Comparison of ENCODE assay signal across 8 mouse cellular contexts in genomic region chr7:16738073-16738696, GRCm38 (mm10). TPM values are rescaled to one million over a fixed set of nuclear protein-coding genes. Genes with fewer than 3 reads are reported as not detected.
DNase-seq lines count a peak whose midpoint lies in the region; ATAC-seq lines count a peak whose summit lies in the region.

TSS of gene Ap2s1 (plus strand) at chr7:16738410.

- peak; percentile 87 to 88 for DNase-seq in adrenal gland, adult 18-20 months (ENCODE audit: low spot score in 2 of 2)
- DNase-seq in embryo, embryonic 11 days = peak; percentile 99
- DNase-seq in gastrocnemius, postnatal 25 days = peak; percentile 95
- DNase-seq in intestine, embryonic 14.5 days (ENCODE audit: low spot score) = peak; percentile 95
- peak; percentile 98 to 99 for DNase-seq in left cerebral cortex, postnatal 14 days (ENCODE audit: low spot score in 2 of 2)
- DNase-seq in mesoderm, embryonic 11.5 days (ENCODE audit: low read depth, low spot score) = peak; percentile 99
- DNase-seq in right cerebral cortex, postnatal 36 days (ENCODE audit: low spot score in 2 of 2) = peak; percentile 99 to 100
- peak; percentile 98 for DNase-seq in yolk sac, embryonic 10.5 days (ENCODE audit: low spot score)

- peak within 1 kb of the TSS; percentile 1; the same call in 1 of the 2 replicates for H3K27ac ChIP-seq in intestine, embryonic 14.5 days (ENCODE audit: low read depth)

- H3K4me3 ChIP-seq in intestine, embryonic 14.5 days (ENCODE audit: low read depth, low read length) = peak within 1 kb of the TSS; percentile 75

- H3K4me1 ChIP-seq in intestine, embryonic 14.5 days (replicated peaks; ENCODE audit: control insufficient read depth, insufficient read depth, low read length) = peaks cover 8% of the 10 kb centered on the region

- H3K36me3 ChIP-seq in intestine, embryonic 14.5 days (ENCODE audit: control insufficient read depth, insufficient read depth, low read length) = peaks cover 7% of the 10 kb centered on the region; the same call in 1 of the 2 replicates

- H3K9ac ChIP-seq in intestine, embryonic 14.5 days (ENCODE audit: low read length) = peak within 1 kb of the TSS; percentile 72

- intact Hi-C loops in left cerebral cortex, postnatal 14 days (cut with DNase I) = loop anchor here (10.0 kb wide), 1 partner anchor 273 kb away; no protein-coding TSS in a partner anchor

- H3K27me3 ChIP-seq in intestine, embryonic 14.5 days (replicated peaks; ENCODE audit: control insufficient read depth, insufficient read depth, low read length) = no peaks in the 10 kb centered on the region

- ATAC-seq in intestine, embryonic 14.5 days (replicated peaks; ENCODE audit: low FRiP score, low TSS enrichment, low read depth) = peak; percentile 97

- H3K4me2 ChIP-seq in intestine, embryonic 14.5 days (ENCODE audit: low read length) = peak within 1 kb of the TSS; percentile 76

- H3K9me3 ChIP-seq in intestine, embryonic 14.5 days (ENCODE audit: control insufficient read depth, low read length) = no peaks in the 10 kb centered on the region

- under 1% methylated on average over 34 of the region's 34 CpGs for WGBS in intestine, embryonic 14.5 days

RNA-seq across cellular contexts. Expression of gene Ap2s1, which starts in this region (rescaled TPM):
- 100 to 1,000 TPM; 120 to 146 TPM for total RNA-seq in adrenal gland, adult 18-20 months (2021)
- total RNA-seq in gastrocnemius, postnatal 25 days (2021) = 10 to 100 TPM; 52.5 to 56.7 TPM
- polyA plus RNA-seq in intestine, embryonic 14.5 days (2014; fragmentation: Nextera tagmentation; extraction: Ambion mirVana) = 255 and 270 TPM in 2 replicates
- total RNA-seq in left cerebral cortex, postnatal 14 days (2021) = 100 to 1,000 TPM; 349 to 363 TPM

Comparison
In these comparisons a context has a peak if more than half of its experiments do, and no peak if none do; other contexts are left out.
1. Peak in every context shown above with its lines: DNase-seq, ATAC-seq, H3K4me3 ChIP-seq and H3K27ac ChIP-seq.